Mouse (Mus musculus): Measurements from ENCODE around the gene AW822073. TPM values are rescaled to one million over a fixed set of nuclear protein-coding genes. Genes with fewer than 3 reads are reported as not detected.
"Not testable (repeated sequence)": the region's sequence is repeated elsewhere in the genome, so short reads cannot be mapped to it uniquely, and the experiment has no call there.

The AW822073 gene
- polyA plus RNA-seq, 1 experiment from 2014 or later = not detected

GRCm38 (mm10) chr10:58221571-58221970 is 3.2 kb downstream of the AW822073 start:
- not testable (repeated sequence) for DNase-seq (ENCODE audit: low spot score)

GRCm38 (mm10) chr10:58220726-58221125 is 4.0 kb downstream of the AW822073 start:
- no peak for DNase-seq (ENCODE audit: low spot score)

GRCm38 (mm10) chr10:58217366-58217765 is 7.4 kb downstream of the AW822073 start:
- no peak for DNase-seq (ENCODE audit: low spot score)

- no peak for DNase-seq (ENCODE audit: low spot score)
Measured at GRCm38 (mm10) chr10:58215353-58215752, 9.4 kb downstream of the AW822073 start.

GRCm38 (mm10) chr10:58214934-58215333 is 9.8 kb downstream of the AW822073 start:
- no peak for DNase-seq (ENCODE audit: low spot score)

GRCm38 (mm10) chr10:58214497-58214896 is 10.2 kb downstream of the AW822073 start:
- no peak for DNase-seq (ENCODE audit: low spot score)

GRCm38 (mm10) chr10:58212230-58212629 is 12.5 kb downstream of the AW822073 start:
- no peak for DNase-seq (ENCODE audit: low spot score)

GRCm38 (mm10) chr10:58211213-58211612 is 13.5 kb downstream of the AW822073 start:
- no peak for DNase-seq (ENCODE audit: low spot score)

GRCm38 (mm10) chr10:58210514-58210913 is 14.2 kb downstream of the AW822073 start:
- no peak for DNase-seq (ENCODE audit: low spot score)

- DNase-seq (ENCODE audit: low spot score) = no peak
Measured at GRCm38 (mm10) chr10:58209710-58210467, 14.8 kb downstream of the AW822073 start.

- no peak for DNase-seq (ENCODE audit: low spot score)
Measured at GRCm38 (mm10) chr10:58206639-58207404, 17.9 kb downstream of the AW822073 start.

GRCm38 (mm10) chr10:58205986-58206385 is 18.7 kb downstream of the AW822073 start:
- DNase-seq (ENCODE audit: low spot score) = no peak

Other genes with a start within 250 kb of the AW822073 start
- gene Duxf3, start 7.7 kb upstream of the AW822073 start, polyA plus RNA-seq (2015; fragmentation: Nextera tagmentation; extraction: Ambion mirVana) = not detected in 2 replicates
- not detected in 2 replicates for gene Gm4981, start 11.8 kb upstream of the AW822073 start, polyA plus RNA-seq (2015; fragmentation: Nextera tagmentation; extraction: Ambion mirVana)
- gene Gcc2, start 30.6 kb upstream of the AW822073 start, polyA plus RNA-seq (2015; fragmentation: Nextera tagmentation; extraction: Ambion mirVana) = 67.6 and 70.5 TPM in 2 replicates
- 141 and 155 TPM in 2 replicates for gene Lims1, start 98.5 kb upstream of the AW822073 start, polyA plus RNA-seq (2015; fragmentation: Nextera tagmentation; extraction: Ambion mirVana)
- gene Ranbp2, start 222.0 kb upstream of the AW822073 start, polyA plus RNA-seq (2015; fragmentation: Nextera tagmentation; extraction: Ambion mirVana) = 19.3 and 21.8 TPM in 2 replicates

All from thymus, postnatal 0 days (tissue).